Mouse (Mus musculus) spleen, postnatal 36 days (tissue): ENCODE data around the gene Mef2b.

Source experiments
- DNase-seq, 2 experiments: peaks; one replicate each; pipeline ENCODE4 v3.0.0; 2022; ENCODE audit warnings: low spot score in 2 of 2, mixed read lengths in 1 of 2

The Mef2b gene

DNA sequence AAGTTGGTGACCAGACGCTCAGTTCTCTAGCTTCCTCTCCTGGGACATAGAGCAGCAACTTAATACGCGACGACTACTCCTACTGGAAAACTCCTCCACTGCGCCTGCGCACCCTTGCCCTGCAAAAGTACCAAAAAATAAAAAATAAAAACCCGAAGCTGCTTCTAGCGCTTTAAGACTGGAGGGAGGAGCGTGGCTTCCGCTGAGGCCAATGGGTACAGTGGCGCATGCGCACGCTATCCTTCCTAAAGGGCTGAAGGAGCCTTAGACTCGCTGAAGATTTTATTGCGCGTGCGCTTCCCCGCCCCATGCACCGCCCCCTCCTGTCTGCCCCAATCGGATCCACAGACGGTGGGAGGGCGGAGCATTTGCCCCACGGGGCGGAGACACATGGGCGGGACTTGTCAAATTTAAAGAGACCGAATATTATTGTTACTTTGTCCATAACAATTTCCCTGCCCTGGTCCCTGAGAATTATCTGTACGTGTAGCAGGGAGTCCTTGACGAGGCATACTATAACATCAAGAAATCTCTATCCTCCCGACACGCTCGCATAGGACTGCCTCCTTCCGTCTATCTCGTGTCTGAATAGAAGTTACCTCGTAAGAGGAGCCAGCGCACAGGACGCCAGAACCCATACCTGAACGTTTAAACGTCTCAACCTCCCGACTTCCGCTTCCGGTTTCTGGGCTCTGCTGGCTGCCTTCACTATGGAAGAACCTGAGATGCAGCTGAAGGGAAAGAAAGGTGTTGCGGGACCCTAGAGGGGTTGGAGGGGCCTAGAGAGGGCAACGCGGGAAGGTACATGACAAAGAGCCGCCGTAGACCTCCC is at the start of gene Mef2b, which contains the start of the genes Rfxank and Borcs8:
Gene Mef2b (plus strand): TSS at position 686 of the 832 bp plus-strand sequence.
Gene Rfxank (minus strand): TSS at position 129 of the 832 bp plus-strand sequence.
Gene Borcs8 (plus strand): TSS at position 474 of the 832 bp plus-strand sequence.
- peak; percentile 99 for DNase-seq

DNA sequence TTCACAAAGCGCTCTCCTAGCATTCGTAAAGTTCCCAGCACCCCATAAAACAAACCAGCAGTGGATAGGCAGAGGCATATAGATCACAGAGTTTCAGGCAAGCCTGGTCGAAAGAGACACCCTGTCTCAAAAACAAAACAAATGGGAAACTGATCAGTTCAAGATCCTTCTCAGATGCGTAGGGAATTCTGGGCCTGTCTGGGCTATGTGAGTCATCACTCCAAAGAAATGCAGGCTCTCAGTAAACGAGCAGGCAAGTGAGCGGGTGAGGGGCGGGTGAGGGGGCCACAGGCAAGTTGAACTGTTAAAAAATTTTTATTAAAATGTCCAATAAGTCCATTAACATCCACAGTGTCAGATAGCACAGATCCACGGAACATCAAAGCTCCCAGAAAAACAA is 46.7 kb upstream of the Mef2b start:
- no peak for DNase-seq

DNA sequence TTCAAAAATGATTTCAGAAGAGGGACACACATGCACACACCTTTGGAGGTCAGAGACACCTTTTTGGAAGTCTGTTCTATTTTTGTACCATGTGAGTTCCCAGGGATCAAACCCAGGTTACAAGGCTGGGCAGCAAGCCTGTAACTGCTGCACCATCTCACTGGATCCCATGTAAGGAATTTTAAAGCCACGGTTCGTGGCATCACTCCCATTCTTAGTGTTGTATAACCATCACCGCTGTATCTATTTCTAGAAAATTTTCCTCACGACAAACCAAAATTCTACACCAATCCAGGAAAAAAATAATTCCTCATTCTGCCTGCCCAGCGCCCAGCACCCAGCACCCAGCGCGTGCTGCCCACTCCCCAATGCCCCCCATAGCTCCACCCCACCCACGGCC is 40.2 kb upstream of the Mef2b start:
- DNase-seq: no peak

DNA sequence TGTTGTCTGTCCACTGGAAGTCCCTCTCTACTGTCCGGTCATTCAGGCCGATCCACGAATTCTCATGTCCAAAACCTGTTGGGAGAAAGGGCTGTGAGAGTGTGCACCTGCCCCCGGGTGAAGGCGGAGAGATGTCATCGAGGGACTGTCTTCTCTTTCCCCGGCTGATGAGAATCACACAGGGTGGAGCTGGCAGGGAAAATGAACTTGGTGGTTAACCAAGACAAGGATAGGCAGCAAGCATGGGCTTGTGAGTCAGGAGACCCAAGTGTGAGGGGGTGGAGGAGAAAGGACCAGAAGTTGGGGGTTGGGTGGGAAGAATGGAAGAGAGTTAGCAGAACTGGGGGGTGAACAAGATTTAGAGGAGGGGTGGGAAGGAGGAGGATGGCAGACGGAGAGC is 39.3 kb upstream of the Mef2b start:
- no peak for DNase-seq

DNA sequence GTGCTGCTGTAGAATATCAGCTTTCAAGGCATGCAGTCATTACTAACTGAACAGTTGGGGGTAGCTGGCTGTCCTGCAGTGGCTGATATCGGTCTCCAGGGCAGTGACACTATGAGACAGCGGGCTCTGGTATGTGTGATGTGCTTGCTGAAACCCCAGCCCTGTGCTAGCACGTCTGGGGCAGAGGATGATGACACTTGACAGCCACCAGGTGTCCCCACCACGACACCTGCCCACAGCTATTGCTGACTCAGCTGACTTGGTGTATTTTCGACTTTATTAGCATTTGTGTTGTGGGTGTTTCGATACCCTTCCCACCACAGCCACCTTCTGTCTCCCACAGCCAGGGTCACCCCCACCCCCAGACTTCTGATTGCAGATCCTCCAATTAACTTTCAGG is 35.0 kb upstream of the Mef2b start:
- DNase-seq: peak; percentile 47 to 55

DNA sequence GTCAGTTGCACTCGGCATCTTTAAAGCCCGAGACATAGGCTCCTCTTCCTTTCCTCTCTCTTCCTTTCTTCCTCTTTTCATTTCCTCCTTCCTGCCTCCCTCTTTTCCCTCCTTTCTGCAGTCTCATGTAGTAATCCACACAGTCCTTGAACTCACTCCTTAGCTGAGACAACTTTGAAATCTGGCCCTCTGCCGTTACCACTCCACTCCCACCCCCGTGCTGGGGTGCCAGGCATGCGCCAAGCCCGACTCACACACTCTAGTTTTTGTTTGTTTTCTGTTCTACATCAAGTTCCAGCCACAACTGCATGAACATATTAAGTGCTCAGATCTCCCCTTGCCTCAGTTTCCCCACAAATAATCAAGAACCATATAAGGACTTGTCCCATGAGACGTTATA is 34.6 kb upstream of the Mef2b start:
- DNase-seq: no peak

DNA sequence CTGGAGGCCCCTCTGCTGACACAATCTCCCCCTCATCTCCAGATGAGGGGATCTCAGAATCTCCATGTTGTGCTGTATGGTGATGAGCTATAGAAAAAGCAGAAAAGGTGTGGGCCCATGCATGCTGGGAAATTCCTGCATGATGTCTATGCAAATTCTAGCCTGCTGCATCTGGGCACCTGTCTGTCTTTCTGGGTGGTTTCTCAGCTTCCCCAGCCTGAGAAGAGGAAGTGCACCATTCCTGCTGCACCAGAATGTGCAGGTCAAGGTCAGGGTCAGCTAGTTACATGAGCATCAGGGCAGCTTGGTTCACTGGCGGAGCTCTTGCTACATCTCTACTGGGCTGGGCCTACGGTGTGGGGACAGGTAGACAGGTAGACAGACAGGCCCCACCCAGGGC is 29.1 kb upstream of the Mef2b start:
- DNase-seq: peak; percentile 30 to 31

DNA sequence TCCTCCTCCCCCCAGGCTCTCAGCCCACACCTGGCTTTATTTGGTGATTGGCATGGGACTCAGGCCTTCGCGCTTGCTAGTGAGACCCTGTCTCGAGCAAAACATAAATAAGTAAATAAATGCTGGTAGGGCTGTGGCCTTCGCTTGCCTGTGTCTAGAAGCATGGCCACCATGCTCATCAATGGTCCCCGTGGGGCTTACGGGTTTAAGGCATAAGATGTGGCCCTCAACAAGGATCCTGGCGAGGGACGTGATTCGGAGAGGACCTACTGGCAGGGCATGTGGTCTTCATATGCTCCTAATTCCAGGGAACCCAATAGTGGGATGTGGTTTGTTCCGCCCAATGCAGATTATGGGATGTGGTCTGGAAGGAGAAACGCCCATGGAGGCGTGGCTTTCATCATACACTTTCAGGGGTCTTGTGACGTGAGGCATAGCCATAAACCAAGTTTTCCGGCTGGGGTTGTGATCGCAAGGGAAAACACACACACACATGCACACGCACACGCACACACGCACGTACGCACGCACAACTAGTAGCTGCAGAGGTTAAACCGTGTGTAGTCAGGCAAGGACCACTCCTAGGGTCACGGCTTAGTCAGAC is 28.2 kb upstream of the Mef2b start:
- no peak for DNase-seq

DNA sequence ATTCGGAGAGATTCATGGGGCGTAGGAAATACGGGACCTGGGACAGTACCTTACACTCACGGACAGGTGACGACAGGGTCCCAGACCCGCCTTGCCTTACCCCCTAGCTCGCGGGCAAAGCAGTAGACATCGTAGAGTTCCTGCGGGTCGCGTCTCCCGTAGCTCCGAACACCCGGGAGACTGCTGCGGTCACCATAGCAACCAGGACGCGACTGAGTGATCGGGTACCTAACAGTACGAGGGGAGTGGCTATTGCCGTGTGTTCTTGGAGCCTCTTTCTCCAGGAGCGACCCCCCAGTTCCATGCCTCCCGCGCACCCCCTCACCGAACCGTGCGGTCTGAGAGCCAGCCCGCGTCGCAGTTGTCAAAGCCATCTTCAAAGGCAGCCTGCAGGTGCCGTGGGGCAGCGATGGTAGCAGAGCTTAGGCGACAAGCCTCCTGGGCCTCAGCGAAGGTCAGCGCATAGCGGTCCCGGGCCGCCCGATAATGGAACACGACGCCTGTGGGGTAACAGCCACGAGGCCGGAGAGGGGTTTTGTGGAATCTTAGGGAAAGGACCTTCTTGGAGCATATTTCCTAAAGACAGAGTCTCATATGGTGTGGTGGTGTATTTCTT is 27.0 kb upstream of the Mef2b start:
- DNase-seq: no peak

DNA sequence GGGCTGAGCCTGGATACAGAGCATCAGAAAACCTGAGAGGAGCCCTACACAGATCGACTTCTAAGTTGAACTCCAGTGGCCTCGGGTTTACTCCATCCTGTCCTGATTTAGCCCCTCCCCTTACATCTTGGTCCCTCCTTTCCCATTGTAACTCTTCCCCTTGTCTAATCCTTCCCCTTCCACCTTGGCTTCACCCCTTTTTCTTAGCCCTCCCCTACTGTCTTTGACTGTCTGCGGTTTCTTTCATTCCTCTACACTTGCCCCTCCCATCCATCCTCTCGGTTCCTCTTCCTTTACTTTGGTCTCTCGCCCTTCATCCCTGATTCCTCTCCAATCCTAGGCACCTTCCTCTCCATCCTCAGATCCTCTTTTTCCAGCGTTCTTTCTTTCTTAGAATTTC is 25.0 kb upstream of the Mef2b start:
- no peak for DNase-seq

DNA sequence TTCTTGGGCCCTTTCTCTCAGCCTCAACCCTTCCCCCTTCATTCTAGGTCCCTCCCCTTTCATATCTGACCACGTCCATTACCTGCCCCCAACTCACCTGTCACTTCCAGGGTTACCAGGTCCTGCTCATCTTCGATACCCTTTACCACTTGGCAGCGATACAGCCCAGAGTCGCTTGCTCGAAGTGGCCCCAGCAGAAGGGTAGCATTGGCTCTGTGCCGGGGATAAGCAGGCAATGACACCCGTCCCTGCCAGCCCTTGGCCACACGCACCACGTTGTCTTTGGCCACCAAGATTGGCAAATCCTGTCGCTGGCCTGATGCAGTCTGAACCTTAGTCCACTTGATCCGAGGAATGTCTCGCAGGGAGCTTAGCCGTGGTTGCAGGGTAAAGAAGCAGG is 24.6 kb upstream of the Mef2b start:
- DNase-seq: no peak

DNA sequence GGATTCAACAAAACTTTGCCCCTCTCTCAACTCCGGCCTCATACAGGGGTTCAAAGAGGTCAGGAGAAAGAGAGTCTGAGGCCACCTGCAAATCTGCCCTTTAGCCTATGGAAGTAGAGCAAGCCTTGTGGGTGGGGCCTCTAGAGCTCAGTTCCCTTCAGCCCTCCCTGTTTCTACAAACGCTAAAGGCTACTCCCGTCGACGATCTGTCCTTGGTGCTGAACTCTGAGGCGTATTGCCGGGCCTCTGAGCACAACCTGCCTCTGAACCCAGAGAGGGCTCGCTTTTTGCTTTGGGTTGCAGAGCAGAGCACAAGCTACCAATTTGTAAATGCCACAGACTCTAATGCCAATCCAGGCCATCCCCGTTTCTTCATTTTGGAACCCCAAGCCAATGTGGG is 21.9 kb upstream of the Mef2b start:
- DNase-seq: peak in 1 of 2 experiments; percentile 27

DNA sequence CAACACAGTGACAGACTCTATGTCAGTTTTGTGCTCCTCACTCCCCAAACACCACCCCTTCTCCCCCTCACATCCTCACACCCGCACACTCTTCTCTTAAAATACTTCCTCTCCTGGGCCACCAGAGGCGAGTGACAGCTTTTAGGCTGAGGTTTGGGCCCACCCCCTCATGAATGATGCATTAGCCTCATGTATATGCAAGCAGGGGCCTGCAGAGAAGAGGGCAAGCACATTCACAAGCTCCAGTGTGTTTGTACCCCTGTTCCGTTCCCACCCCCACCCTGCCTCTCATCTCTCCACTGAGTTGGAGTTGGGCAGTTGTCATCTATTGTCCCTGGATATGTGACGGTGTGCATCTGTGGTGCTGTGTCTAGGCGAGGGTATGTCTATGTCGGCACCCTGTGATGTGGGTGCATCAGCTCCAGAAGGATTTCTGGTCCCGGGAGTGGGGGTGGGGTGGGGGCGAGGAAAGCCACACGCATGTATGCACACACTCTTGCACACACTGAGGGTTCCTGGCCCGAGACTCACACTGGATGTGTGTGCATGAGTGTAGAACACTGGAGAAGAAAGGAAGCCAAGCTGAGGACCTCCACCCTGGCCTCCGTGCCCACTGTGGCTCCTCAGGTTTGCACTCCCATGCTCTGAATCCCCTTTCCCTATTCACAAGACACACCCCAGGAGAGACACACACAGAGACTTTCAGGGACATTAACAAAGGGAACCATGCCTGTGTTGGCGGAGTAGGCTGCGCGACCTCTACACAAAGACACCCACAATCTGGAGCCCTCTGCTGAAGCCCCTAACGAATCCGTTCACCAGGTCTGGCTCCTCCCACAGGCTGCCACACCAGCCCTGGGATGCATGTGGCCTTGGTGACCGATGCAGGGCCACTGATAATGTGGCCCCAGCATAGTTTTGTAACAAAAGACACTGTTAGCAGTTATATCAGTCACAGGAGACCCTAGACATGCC is 20.5 kb upstream of the Mef2b start:
- DNase-seq: no peak

DNA sequence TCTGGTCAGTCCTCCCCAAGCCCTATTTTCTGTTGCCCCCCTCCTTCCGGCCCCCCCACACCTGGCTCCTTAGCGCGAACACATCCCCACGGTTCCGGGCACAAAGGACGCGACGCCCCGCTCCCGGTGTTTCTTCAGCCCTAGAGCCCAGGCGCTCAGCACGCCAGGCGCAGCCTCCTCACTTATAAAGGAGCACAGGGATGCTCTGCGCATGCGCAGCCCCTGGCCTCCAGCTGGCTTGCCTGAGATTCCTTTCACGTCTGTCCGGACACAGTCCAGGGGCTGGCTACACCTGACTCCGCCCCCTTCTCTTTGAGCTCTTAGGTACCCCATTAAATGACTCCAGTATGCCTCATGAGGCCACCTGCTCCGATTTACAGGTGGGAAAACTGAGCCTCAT is 18.8 kb upstream of the Mef2b start, which contains the start of gene Ncan:
Gene Ncan (minus strand): TSS at position 207 of the 400 bp plus-strand sequence.
- DNase-seq: no peak

DNA sequence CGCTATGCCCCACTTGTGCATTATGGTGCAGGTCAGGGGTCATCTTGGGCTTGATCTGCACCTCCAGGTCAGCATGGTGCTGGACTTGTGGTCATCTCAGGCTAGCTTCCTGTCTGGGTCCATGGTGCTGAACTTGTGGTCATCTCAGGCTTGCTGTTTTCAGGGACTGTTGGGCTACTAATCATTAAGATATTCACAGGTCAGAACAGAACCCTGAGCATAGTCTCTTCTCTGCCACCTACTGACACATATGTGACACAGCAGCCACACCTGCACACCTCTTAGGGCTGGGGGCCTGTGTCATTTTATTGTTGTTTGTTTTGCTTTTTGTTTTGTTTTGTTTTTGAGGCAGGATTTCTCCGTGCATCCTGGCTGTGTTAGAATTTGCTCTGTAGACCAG is 16.6 kb upstream of the Mef2b start:
- no peak for DNase-seq

DNA sequence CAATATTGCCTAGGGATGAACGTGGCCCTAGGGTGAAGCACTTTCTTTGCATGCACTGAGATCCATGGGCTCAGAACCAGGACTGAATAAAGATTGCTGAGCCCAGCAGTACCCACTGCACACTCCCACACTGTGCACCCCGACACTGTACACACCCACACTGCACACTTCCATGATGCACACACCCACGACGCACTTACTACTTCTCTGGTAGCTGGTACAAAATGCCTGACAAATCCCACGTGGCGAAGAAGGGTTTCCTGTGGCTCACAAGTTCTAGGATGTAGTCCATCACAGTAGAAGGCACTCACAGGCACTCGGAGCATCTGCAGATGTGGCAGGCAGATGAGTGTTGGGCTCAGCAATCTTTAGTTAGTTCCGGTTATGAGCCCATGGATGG is 14.5 kb upstream of the Mef2b start:
- no peak for DNase-seq

DNA sequence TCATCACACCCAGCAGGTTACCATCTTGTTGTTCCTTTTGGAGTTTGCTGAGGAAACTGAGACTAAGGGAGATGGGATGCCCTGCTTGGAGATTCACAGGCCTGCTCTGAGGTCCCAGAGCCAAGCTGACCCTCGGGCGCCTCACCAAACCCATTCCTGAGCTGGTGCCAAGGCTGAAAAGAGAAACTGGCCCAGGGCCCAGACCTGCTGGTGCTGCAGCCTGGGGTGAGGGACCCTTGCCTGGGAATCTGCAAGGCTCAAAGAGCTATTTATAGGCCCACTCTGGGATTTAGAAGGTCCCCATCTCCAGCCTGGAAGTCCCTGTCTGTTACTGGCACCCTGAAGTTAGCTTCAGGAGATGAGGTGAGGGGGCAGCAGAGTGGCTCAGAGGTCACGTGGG is 11.1 kb upstream of the Mef2b start:
- DNase-seq: no peak

DNA sequence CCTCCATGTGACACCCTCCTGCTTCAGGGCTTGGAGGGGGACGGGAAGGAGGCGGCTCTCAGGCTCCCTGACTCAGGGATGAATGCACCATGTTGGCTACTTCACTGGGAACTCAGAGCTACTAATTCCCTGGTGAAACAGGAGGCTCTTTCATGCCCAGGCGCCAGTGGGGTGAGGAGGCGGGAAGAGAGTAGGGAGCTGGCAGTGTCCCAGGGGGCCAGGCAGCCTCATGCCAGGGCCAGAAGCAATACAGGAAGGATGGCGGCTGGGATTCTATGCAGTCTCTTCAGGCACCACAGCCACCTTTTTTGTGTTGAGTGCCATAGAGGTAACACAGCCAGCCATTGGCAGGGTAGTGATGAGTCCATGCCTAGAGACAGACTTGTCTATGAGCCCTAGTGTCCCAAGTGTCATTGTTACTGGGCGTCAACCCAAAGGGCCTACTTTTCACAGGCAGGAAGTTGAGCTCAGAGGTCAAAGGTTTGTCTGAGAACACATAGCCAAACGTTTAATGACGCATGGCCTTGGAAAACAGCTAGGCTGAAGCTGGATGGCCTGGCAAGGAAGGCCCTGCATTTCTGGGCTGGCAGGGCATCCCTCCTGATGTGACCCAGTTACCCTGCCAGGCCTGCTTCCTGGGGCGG is 10.1 kb upstream of the Mef2b start:
- no peak for DNase-seq

DNA sequence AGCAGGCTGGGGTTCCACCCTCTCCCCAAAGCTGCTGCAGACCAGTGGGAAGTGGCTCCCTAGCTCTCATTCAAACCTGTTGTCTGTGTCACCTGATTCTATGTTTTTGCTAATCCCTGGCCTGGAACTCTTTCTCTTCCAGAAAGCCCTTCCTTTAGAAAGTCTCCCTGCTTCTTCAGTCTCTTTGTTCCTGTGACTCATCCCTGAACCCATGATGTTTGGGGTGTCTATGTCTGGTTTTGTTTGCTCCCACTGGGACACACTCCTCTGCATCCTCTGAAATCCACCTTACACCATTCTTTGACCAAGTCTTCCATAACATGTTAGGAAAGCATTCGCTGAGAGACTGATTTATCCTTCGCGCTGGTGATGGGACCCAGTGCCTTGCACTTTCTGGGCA is 9.4 kb upstream of the Mef2b start:
- DNase-seq: no peak

DNA sequence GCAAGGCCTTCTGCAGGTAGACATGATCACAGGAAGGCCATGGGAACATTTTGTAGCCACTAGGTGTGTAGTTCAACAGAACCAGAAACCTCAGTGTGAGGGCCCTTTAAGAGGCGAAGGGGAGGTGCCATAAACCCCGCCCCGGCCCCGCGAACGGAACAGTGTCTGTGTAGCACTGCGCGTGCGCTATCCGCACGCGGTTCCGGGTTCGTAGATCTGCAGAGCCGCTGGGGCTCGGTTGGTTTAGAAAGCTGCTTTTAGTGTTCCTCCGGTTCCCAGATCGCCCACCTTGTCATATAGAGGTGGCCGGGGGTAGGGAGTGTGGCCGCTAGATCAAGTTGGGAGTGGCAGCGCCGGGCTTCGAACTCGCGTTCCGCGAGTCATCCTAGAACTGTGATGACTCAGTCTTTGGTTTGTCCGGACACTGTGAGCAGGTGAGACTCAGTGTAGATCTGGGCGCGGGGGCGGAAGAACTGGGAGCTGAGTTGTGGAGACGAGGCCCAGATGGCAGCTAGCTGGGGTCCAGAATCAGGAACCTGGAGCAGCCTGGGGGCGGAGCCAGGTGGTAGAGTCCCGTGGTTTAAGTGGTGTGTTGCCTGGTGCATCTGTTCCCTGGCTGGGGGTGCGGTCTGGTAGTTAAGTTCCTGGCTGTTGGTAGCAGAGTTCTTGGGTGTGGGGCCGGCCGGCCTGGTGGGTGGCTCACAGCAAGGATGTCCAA is 8.2 kb upstream of the Mef2b start, which contains the start of gene Nr2c2ap:
Gene Nr2c2ap (plus strand): TSS at position 168 of the 718 bp plus-strand sequence.
- peak; percentile 85 to 87 for DNase-seq
